Mouse (Mus musculus) heart, postnatal 0 days (tissue): ENCODE measurements around the gene Cdkn2d.

Source experiments
- CTCF ChIP-seq: IDR thresholded peaks from 2 replicates; pipeline ENCODE4 v1.5.1; 2016; ENCODE audit warnings: antibody characterized with exemption, control low read depth, low read depth
- EP300 ChIP-seq: IDR thresholded peaks from 2 replicates; pipeline ENCODE4 v1.6.1; 2016; ENCODE audit warnings: antibody characterized with exemption, low read depth

DNA sequence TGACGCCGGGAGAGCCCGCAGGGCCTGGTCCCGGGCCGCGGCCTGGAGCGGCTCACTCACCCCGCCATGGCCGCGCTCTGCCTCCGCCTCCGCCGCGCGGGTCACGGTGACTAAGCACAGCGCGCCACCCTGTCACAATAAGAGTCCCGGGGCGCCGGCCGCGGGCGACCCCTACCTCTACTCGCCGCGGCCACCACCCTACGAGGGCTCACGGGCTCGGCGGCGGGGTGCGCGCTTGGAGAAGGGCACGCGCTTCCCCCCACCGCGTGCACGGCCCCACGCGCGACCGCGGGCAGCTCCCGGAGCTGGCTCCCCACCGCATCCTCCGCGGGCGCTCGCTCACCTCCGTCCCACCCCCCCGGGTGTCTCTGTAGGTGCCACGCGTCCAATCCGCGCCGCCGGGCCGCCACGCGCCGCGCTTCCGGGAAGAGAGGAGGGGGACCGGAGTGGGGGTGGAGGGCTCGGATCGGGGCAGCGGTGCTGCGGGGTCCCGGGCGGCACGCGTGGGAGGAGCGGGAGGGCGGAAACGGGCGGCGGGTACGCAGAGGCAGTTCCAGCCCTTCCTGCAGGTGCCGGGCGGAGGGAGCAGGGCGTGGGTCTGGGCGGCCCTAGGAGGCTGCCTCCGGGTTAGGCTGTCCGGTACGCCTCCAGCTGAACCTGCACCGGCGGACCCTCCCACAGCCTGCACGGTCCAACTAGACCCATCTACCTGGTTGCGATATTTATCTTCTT is 52.3 kb downstream of the Cdkn2d start, which contains the start of gene Keap1:
- TF ChIP-seq EP300, result peak; percentile 46; the same call in 1 of the 2 replicates
- no peak for TF ChIP-seq CTCF
